Mouse (Mus musculus) forebrain, embryonic 10.5 days (tissue): Measurements from ENCODE around the gene Irs1. TPM values are rescaled to one million over a fixed set of nuclear protein-coding genes. Genes with fewer than 3 reads are reported as not detected.

Experiments
- DNase-seq: peaks from one replicate; pipeline ENCODE4 v3.0.0-alpha.2; 2017; ENCODE audit warnings: low spot score; ENCODE audit errors: extremely low spot score
- H3K27ac ChIP-seq: fragments of 300-500 bp; sonication (generic); 2 replicates; pipeline ENCODE4 v1.5.1; 2016; ENCODE audit warnings: mild to moderate bottlenecking
- H3K27me3 ChIP-seq: fragments of 300-500 bp; sonication (generic); 2 replicates; pipeline ENCODE4 v1.6.1; 2016; ENCODE audit warnings: mild to moderate bottlenecking; ENCODE audit not compliant: poor library complexity, severe bottlenecking
- H3K36me3 ChIP-seq: fragments of 300-500 bp; sonication (generic); replicated peaks from 2 replicates; pipeline ENCODE4 v1.6.1; 2016; ENCODE audit warnings: mild to moderate bottlenecking, moderate library complexity
- H3K4me1 ChIP-seq: fragments of 300-500 bp; sonication (generic); 2 replicates; pipeline ENCODE4 v1.6.1; 2016
- H3K4me3 ChIP-seq: fragments of 300-500 bp; sonication (generic); 2 replicates; pipeline ENCODE4 v1.5.1; 2016; ENCODE audit warnings: mild to moderate bottlenecking, moderate library complexity
- H3K9me3 ChIP-seq: fragments of 300-500 bp; sonication (generic); 2 replicates; pipeline ENCODE4 v1.6.1; 2016; ENCODE audit warnings: mild to moderate bottlenecking, moderate library complexity
- WGBS: fragments of 180-500 bp; shearing (Covaris S2); methylation state at CpG from one replicate; pipeline ENCODE4 v1.1.7; 2016; 5-methylcytosine and 5-hydroxymethylcytosine counted together
- polyA plus RNA-seq: library from polyadenylated mRNA; unstranded; fragments of >200 nt; fragmentation: Nextera tagmentation; extraction: Ambion mirVana; gene quantifications from 2 replicates; pipeline ENCODE4 v1.2.1, GENCODE M21; 2016

The Irs1 gene
- polyA plus RNA-seq, 1 experiment from 2014 or later = 11.8 TPM

DNA sequence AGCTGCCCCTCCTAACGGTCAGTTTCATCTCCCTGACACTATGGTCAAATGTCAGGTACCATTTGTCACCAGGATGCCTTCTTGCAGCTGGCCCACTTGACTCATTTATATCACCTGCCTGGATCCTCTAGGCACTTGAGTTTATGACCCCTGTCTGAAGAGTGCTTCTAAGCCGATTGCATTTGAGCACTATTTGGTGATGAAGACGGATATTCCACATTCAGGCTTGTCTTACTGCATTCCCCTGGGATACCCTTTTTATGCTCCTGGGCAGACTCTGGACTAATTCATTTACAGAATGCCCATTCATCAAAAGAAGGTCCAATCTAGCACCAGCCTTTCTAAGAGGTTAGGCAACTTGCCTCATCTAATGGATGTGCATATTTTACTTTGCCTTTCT, 13.3 kb upstream of the Irs1 start:
- Histone ChIP-seq H3K4me1 (no peaks in the 10 kb centered on the region; the same call in 1 of the 2 replicates), H3K27ac (no peak overlapping the region), H3K36me3 (no peaks in the 10 kb centered on the region), H3K9me3 (no peaks in the 10 kb centered on the region), H3K4me3 (no peak overlapping the region), H3K27me3 (no peaks in the 10 kb centered on the region)
- WGBS = 90% methylated on average over 3 of the region's 3 CpGs
- no peak for DNase-seq

DNA sequence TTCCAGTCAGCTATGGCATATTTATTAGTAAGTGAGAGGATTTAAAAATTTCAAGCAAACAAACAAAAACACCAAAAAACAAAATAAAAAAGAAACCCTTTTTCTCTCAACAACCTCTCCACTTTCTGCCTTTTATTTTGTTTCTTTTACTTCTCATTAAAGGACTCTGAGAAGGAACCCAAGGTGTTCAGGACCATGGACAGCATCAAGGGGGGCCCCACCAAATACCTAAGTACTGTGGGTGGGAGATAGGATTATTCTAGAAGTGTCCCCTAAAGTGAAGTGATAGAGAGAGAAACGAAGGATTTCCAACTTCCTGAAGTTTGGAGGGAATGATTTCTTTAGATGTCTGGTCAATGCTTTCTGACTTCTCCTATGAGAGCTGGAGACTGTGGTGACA, 7.4 kb upstream of the Irs1 start:
- H3K27ac ChIP-seq = no peak overlapping the region
- H3K36me3 ChIP-seq = no peaks in the 10 kb centered on the region
- WGBS = 46% methylated on average over 1 of the region's 1 CpGs
- no peak for DNase-seq
- no peaks in the 10 kb centered on the region for H3K27me3 ChIP-seq
- H3K4me1 ChIP-seq = peaks cover 5% of the 10 kb centered on the region; the same call in 1 of the 2 replicates
- H3K9me3 ChIP-seq = no peaks in the 10 kb centered on the region
- H3K4me3 ChIP-seq = no peak overlapping the region

- DNase-seq = no peak
- Histone ChIP-seq H3K4me3 (no peak overlapping the region), H3K27ac (no peak overlapping the region), H3K27me3 (peaks cover 6% of the 10 kb centered on the region), H3K36me3 (peaks cover 7% of the 10 kb centered on the region), H3K4me1 (peaks cover 43% of the 10 kb centered on the region), H3K9me3 (peaks cover 2% of the 10 kb centered on the region)
- WGBS = 17% methylated on average over 6 of the region's 6 CpGs
Measured at GRCm38 (mm10) chr1:82294102-82294501, 2.9 kb upstream of the Irs1 start.

DNA sequence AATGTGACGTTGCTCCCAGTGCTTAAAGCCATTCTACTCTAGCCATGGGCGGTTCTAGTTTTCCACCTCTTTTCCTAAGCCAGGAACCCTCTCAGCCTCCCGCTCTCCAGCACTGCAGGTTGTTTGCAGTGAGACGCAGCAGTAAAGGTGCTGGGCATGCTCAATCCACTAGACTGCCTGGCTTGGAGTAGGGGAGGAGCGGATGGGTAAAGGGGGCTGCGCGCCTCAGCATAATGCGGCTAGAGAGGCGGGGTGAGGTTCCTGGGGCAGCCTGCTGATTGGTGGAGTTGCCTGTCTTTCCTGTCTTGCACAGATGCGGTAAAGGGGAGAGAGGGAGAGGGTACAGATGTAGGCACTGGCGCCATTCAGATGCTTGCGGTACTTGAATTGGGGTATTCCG, 1.6 kb upstream of the Irs1 start:
- Histone ChIP-seq H3K27me3 (peaks cover 19% of the 10 kb centered on the region), H3K36me3 (peaks cover 20% of the 10 kb centered on the region), H3K4me3 (peak overlapping the region; percentile 80), H3K27ac (peak overlapping the region; percentile 97), H3K9me3 (peaks cover 16% of the 10 kb centered on the region), H3K4me1 (peaks cover 56% of the 10 kb centered on the region)
- peak; percentile 87 for DNase-seq
- under 1% methylated on average over 13 of the region's 13 CpGs for WGBS

DNA sequence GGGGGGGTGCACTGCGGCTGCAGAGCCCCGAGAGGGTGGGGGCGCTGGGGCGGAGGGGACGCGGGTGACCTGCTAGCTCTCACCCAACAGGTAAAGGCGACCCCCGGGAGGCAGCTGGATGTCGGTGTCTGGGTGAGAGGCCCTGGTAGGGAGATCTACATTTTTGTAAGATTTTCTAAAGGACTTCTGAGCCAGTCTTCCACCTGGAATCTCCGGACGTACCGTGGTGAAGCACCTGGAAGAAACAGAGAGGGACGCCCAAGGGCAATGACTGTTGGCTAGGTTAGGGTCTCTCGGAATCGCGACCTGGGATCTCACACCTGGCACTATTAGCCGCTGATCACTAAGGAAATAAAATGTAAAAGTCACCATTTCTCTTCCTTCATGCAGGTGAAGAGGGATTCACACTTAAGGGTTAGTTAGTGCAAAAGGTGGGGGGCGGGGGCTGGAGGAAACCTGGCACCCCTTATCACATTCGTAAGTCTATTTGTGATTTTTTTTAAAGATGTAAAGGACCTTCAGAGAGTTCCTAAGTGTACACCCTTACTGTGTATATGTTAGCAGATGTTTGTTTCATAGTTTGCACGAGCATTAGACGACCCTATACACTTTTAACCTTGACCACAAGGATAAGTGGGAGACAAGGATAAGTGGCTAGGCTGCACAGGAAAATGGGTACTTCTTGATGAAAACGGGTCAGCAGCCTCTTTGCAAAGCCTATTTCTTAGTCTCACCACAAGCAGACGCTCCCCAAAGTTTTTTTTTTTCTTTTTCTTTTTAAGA, 905 bp upstream of the Irs1 start:
- peaks cover 63% of the 10 kb centered on the region for H3K4me1 ChIP-seq
- WGBS = 2% methylated on average over 23 of the region's 23 CpGs
- peak overlapping the region; percentile 97 for H3K27ac ChIP-seq
- peaks cover 22% of the 10 kb centered on the region for H3K9me3 ChIP-seq
- peaks cover 26% of the 10 kb centered on the region for H3K36me3 ChIP-seq
- no peak for DNase-seq
- peak overlapping the region; percentile 80 for H3K4me3 ChIP-seq
- peaks cover 24% of the 10 kb centered on the region for H3K27me3 ChIP-seq

- Histone ChIP-seq H3K27me3 (peaks cover 28% of the 10 kb centered on the region), H3K36me3 (peaks cover 34% of the 10 kb centered on the region), H3K4me3 (peak overlapping the region; percentile 80), H3K27ac (peak overlapping the region; percentile 97), H3K4me1 (peaks cover 76% of the 10 kb centered on the region), H3K9me3 (peaks cover 23% of the 10 kb centered on the region)
- under 1% methylated on average over 31 of the region's 31 CpGs for WGBS
- peak; percentile 81 for DNase-seq
Measured at GRCm38 (mm10) chr1:82290723-82291150, 479 bp downstream of the Irs1 start.

DNA sequence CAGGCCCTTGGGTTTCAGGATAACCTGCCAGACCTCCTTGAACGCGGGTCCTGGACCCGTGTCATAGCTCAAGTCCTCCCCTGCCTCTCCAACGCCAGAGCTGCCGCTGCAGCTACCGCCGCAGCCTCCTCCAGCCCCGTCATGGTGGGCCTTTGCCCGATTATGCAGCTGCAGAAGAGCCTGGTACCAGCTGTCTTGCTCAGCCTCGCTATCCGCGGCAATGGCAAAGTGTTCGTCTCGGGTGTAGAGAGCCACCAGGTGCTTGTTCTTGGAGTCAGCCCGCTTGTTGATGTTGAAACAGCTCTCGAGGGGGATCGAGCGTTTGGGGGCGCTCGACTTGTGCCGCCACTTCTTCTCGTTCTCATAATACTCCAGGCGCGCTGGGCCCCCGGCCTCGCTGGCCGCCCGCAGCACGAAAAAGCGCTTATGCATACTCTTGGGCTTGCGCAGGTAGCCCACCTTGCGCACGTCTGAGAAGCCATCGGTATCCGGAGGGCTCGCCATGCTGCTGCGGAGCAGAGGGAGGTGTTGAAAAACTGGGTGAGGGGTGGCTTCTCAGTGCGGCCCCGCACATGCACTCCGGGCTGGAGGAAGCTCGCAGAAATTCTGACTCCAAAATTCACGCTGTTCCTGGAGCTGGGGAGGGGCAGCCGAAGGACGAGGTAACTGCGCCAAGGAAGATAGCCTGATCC, 1.1 kb downstream of the Irs1 start:
- Histone ChIP-seq H3K4me3 (peak overlapping the region; percentile 80), H3K9me3 (peaks cover 23% of the 10 kb centered on the region), H3K27me3 (peaks cover 28% of the 10 kb centered on the region), H3K36me3 (peaks cover 34% of the 10 kb centered on the region), H3K4me1 (peaks cover 82% of the 10 kb centered on the region), H3K27ac (peak overlapping the region; percentile 97)
- peak; percentile 58 for DNase-seq
- WGBS = under 1% methylated on average over 45 of the region's 45 CpGs

DNA sequence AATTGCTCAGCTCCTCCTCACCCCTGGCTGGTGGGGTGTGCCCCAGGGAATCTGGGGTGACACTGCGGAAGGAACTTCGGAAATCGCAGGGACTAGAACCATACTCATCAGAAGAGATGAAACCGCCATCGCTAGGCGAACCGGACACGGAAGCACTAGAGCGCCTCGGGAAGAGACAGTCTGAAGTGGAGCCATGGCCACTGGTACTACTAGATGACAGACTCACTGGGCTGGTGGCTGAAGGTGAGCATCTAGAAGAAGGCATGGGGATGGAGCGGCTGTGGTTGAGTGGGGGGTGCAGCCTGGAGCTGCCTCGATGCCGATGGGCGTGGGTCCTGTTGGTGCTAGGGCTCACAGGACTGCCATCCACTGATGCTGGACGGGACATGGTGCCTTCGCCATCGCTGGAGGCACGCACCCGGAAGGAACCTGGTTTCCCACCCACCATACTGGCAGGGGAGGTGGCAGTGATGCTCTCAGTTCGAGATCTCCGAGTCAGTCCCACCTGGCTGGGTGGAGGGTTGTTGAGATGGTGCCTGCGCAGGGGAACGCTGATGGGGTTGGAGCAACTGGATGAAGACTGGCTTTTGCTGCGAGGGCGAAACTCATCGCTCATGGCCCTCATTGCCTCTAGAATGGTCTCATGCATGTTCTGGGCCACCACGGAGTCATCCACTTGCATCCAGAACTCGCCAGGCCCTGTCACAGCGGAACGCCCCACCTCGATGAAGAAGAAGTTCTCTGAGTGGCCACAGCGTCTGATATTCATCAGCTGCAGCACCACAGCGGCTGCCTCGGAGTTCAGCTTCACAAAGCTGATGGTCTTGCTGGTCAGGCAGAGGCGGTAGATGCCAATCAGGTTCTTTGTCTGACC, 1.9 kb downstream of the Irs1 start:
- H3K27me3 ChIP-seq = peaks cover 28% of the 10 kb centered on the region
- H3K4me3 ChIP-seq = peak overlapping the region; percentile 80
- H3K27ac ChIP-seq = peak overlapping the region; percentile 97
- H3K36me3 ChIP-seq = peaks cover 34% of the 10 kb centered on the region
- 77% methylated on average over 35 of the region's 35 CpGs for WGBS
- H3K9me3 ChIP-seq = peaks cover 23% of the 10 kb centered on the region
- H3K4me1 ChIP-seq = peaks cover 90% of the 10 kb centered on the region
- DNase-seq = no peak

DNA sequence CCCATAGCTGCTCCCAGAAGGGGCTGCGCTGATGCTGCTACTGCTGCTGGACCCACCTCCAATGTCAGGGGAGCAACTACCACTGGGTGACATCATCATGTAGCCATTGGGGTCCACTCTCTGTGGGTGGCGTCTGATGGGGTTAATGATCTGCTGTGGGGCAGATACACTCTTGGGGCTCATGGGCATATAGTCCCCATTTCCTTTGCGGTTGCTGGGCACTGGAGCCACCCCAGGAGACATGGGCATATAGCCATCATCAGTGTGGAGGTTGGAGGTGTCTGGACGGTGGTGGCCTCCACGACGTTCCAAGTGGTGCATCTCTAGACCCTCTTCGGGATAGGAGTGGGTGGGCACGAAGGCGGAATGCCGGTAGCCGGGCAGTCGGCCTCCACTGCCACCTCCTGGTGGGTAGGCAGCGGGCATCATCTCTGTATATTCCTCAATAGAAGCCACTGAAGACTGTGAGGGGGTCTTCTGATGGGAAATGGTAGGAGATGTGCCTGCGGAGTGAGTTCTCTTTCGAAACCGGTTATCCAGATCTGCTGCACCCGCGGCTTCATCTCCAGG, 2.7 kb downstream of the Irs1 start:
- Histone ChIP-seq H3K4me3 (peak overlapping the region; percentile 80), H3K9me3 (peaks cover 23% of the 10 kb centered on the region), H3K27me3 (peaks cover 28% of the 10 kb centered on the region), H3K36me3 (peaks cover 34% of the 10 kb centered on the region), H3K27ac (peak overlapping the region; percentile 97; the same call in 1 of the 2 replicates), H3K4me1 (peaks cover 92% of the 10 kb centered on the region)
- 97% methylated on average over 18 of the region's 18 CpGs for WGBS
- no peak for DNase-seq

DNA sequence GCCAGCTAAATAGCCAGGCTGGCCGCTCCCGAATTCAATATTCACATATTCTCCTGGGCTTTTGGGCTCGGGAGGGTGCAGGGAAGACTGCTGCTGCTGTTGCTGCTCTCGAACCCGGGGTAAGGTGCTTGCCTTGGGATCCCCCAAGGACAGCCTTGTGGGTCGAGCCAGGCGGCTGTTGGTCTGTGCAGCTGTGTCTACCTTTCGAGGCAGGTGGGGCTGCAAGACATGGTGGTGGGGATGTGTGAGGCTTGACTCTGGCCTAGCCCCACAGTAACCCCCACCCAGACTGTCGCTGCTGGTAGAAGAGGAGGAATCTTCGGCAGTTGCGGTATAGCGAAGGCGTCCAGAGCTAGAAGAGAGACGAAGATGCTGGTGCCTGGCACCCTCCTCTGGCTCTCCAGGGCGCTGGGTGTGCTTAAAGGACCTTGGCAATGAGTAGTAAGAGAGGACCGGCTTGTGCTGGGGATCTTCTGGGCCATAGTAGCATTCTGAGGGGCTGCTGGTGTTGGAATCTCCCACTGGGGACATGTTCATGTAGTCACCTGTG, 3.4 kb downstream of the Irs1 start:
- peak overlapping the region; percentile 96 for H3K27ac ChIP-seq
- peak overlapping the region; percentile 80 for H3K4me3 ChIP-seq
- H3K27me3 ChIP-seq = peaks cover 28% of the 10 kb centered on the region
- peaks cover 23% of the 10 kb centered on the region for H3K9me3 ChIP-seq
- 95% methylated on average over 16 of the region's 16 CpGs for WGBS
- no peak for DNase-seq
- H3K4me1 ChIP-seq = peaks cover 92% of the 10 kb centered on the region
- peaks cover 34% of the 10 kb centered on the region for H3K36me3 ChIP-seq

DNA sequence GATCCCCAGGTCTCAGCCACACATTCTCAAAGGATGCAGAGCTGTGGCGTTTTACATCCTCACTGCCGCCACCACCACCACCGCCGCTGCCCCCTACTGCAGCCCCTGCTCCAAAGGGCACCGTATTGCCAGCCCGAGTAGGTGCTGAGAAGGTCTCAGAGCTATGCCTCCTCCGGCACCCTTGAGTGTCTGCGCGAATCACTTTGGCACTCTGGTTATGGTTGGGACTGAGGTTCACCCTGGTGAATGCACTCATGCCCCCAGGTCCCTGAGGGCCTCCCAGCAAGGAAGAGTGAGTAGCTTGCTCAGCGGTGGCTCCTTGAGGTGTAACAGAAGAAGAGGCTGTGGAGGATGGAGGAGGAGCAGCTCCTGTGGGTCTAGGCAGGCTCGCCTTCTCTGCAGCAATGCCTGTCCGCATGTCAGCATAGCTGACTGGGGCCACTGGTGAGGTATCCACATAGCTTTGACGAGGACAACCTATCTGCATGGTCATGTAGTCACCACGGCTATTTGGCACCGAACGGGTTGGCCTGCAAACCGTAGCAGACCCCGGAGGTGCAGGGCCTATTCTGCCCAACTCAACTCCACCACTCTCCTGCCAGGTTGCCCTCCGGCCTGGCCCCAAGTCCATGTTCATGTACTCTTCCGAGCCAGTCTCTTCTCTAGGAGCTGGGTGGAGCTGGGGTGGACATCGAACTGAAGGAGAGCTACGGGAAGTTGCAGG, 4.0 kb downstream of the Irs1 start:
- H3K9me3 ChIP-seq = peaks cover 23% of the 10 kb centered on the region
- 74% methylated on average over 22 of the region's 22 CpGs for WGBS
- peak overlapping the region; percentile 96 for H3K27ac ChIP-seq
- H3K36me3 ChIP-seq = peaks cover 36% of the 10 kb centered on the region
- DNase-seq = no peak
- H3K4me1 ChIP-seq = peaks cover 92% of the 10 kb centered on the region
- peaks cover 28% of the 10 kb centered on the region for H3K27me3 ChIP-seq
- H3K4me3 ChIP-seq = peak overlapping the region; percentile 80
